Mouse (Mus musculus) midbrain, embryonic 11.5 days (tissue): ENCODE data around the gene Snf8. TPM values are rescaled to one million over a fixed set of nuclear protein-coding genes. Genes with fewer than 3 reads are reported as not detected.

ENCODE experiments used
- ATAC-seq: fragments of 200-750 bp; cut with Nextera tagmentation; 2 replicates; pipeline ENCODE4 v1.8.0; 2017; ENCODE audit warnings: moderate TSS enrichment, moderate library complexity; ENCODE audit not compliant: low FRiP score
- DNase-seq: peaks from one replicate; pipeline ENCODE4 v3.0.0; 2015; ENCODE audit warnings: low spot score; ENCODE audit errors: missing footprints
- H3K27ac ChIP-seq: fragments of 300-500 bp; sonication (generic); 2 replicates; pipeline ENCODE4 v1.5.1; 2014; ENCODE audit warnings: low read depth, low read length
- H3K27me3 ChIP-seq: fragments of 300-500 bp; sonication (generic); 2 replicates; pipeline ENCODE4 v1.6.1; 2014; ENCODE audit warnings: mild to moderate bottlenecking, low read length, moderate library complexity, mixed read lengths; ENCODE audit not compliant: control insufficient read depth, insufficient read depth
- H3K36me3 ChIP-seq: fragments of 300-500 bp; sonication (generic); 2 replicates; pipeline ENCODE4 v1.6.1; 2014; ENCODE audit warnings: mild to moderate bottlenecking, low read length, moderate library complexity, mixed read lengths; ENCODE audit not compliant: control insufficient read depth, insufficient read depth
- H3K4me1 ChIP-seq: fragments of 300-500 bp; sonication (generic); 2 replicates; pipeline ENCODE4 v1.6.1; 2014; ENCODE audit warnings: low read length; ENCODE audit not compliant: control insufficient read depth, insufficient read depth
- H3K4me2 ChIP-seq: fragments of 300-500 bp; sonication (generic); 2 replicates; pipeline ENCODE4 v1.6.1; 2014; ENCODE audit warnings: mild to moderate bottlenecking, moderate library complexity
- H3K4me3 ChIP-seq: fragments of 300-500 bp; sonication (generic); 2 replicates; pipeline ENCODE4 v1.5.1; 2014; ENCODE audit warnings: low read depth, low read length
- H3K9ac ChIP-seq: fragments of 300-500 bp; sonication (generic); 2 replicates; pipeline ENCODE4 v1.6.1; 2014; ENCODE audit warnings: low read length
- H3K9me3 ChIP-seq: fragments of 300-500 bp; sonication (generic); 2 replicates; pipeline ENCODE4 v1.6.1; 2016; ENCODE audit warnings: low read length; ENCODE audit not compliant: control insufficient read depth
- WGBS: fragments of 180-500 bp; shearing (Covaris S2); extraction: QIAGEN DNeasy Blood & Tissue Kit; methylation state at CpG from one replicate; pipeline ENCODE4 v1.1.7; 2014; 5-methylcytosine and 5-hydroxymethylcytosine counted together
- polyA plus RNA-seq: library from polyadenylated mRNA; unstranded; fragments of >200 nt; fragmentation: Nextera tagmentation; extraction: Ambion mirVana; gene quantifications from 2 replicates; pipeline ENCODE4 v1.2.1, GENCODE M21; 2014

Snf8 gene
- polyA plus RNA-seq: 36.7 and 43.0 TPM in 2 replicates

GRCm38 (mm10) chr11:96034596-96035052 is at the start of gene Snf8:
Gene Snf8 (plus strand): TSS chr11:96034885.
- Histone ChIP-seq H3K36me3 (no peaks in the 10 kb centered on the region; the same call in 1 of the 2 replicates), H3K9ac (peak within 1 kb of the TSS; percentile 76), H3K4me2 (peak within 1 kb of the TSS; percentile 90), H3K27ac (peak within 1 kb of the TSS; percentile 35; the same call in 1 of the 2 replicates), H3K27me3 (no peaks in the 10 kb centered on the region), H3K9me3 (no peaks in the 10 kb centered on the region), H3K4me3 (peak within 1 kb of the TSS; percentile 87), H3K4me1 (peaks cover 7% of the 10 kb centered on the region)
- ATAC-seq: peak; percentile 74
- peak; percentile 100 for DNase-seq
- under 1% methylated on average over 29 of the region's 29 CpGs for WGBS

GRCm38 (mm10) chr11:95987854-95988447 is 46.7 kb upstream of the Snf8 start:
- H3K36me3 ChIP-seq: peaks cover 4% of the 10 kb centered on the region
- no peaks in the 10 kb centered on the region for H3K27me3 ChIP-seq
- no peak overlapping the region for H3K4me2 ChIP-seq
- ATAC-seq (no peak), DNase-seq (no peak)
- peaks cover 45% of the 10 kb centered on the region for H3K4me1 ChIP-seq
- H3K9ac ChIP-seq: no peak overlapping the region
- H3K27ac ChIP-seq: no peak overlapping the region; the same call in 1 of the 2 replicates
- 84% methylated on average over 6 of the region's 6 CpGs for WGBS
- H3K4me3 ChIP-seq: no peak overlapping the region
- H3K9me3 ChIP-seq: no peaks in the 10 kb centered on the region

- Histone ChIP-seq H3K4me2 (no peak overlapping the region), H3K36me3 (peaks cover 4% of the 10 kb centered on the region), H3K4me1 (peaks cover 47% of the 10 kb centered on the region), H3K4me3 (no peak overlapping the region), H3K9me3 (no peaks in the 10 kb centered on the region), H3K27me3 (no peaks in the 10 kb centered on the region), H3K27ac (no peak overlapping the region; the same call in 1 of the 2 replicates), H3K9ac (no peak overlapping the region)
- ATAC-seq: no peak
- DNase-seq: no peak
- whole genome bisulfite sequencing: 76% methylated on average over 9 of the region's 9 CpGs
Measured at GRCm38 (mm10) chr11:95988533-95988932, 46.2 kb upstream of the Snf8 start.

- Histone ChIP-seq H3K9ac (peak overlapping the region; percentile 93), H3K27me3 (no peaks in the 10 kb centered on the region), H3K4me3 (peak overlapping the region; percentile 43), H3K4me1 (peaks cover 44% of the 10 kb centered on the region), H3K4me2 (peak overlapping the region; percentile 83), H3K27ac (peak overlapping the region; percentile 100), H3K36me3 (peaks cover 9% of the 10 kb centered on the region), H3K9me3 (peaks cover 7% of the 10 kb centered on the region)
- no peak for DNase-seq
- WGBS: 33% methylated on average over 8 of the region's 8 CpGs
- ATAC-seq: no peak
Measured at GRCm38 (mm10) chr11:95989864-95990263, 44.8 kb upstream of the Snf8 start.

GRCm38 (mm10) chr11:95990431-95990830 is 44.3 kb upstream of the Snf8 start:
- DNase-seq (peak; percentile 91), ATAC-seq (no peak)
- Histone ChIP-seq H3K27me3 (no peaks in the 10 kb centered on the region), H3K4me2 (peak overlapping the region; percentile 83), H3K4me1 (peaks cover 44% of the 10 kb centered on the region), H3K27ac (peak overlapping the region; percentile 100), H3K9me3 (peaks cover 7% of the 10 kb centered on the region), H3K36me3 (peaks cover 12% of the 10 kb centered on the region), H3K9ac (peak overlapping the region; percentile 93), H3K4me3 (peak overlapping the region; percentile 43)
- 15% methylated on average over 4 of the region's 4 CpGs for WGBS

- H3K9ac ChIP-seq: peak overlapping the region; percentile 93
- H3K27me3 ChIP-seq: no peaks in the 10 kb centered on the region
- peak overlapping the region; percentile 83 for H3K4me2 ChIP-seq
- peak overlapping the region; percentile 43 for H3K4me3 ChIP-seq
- DNase-seq: peak; percentile 98
- H3K9me3 ChIP-seq: peaks cover 7% of the 10 kb centered on the region
- H3K4me1 ChIP-seq: peaks cover 44% of the 10 kb centered on the region
- peak overlapping the region; percentile 100 for H3K27ac ChIP-seq
- H3K36me3 ChIP-seq: peaks cover 12% of the 10 kb centered on the region
- 2% methylated on average over 43 of the region's 49 CpGs for WGBS
- ATAC-seq: peak; percentile 93
Measured at GRCm38 (mm10) chr11:95990886-95991708, 43.6 kb upstream of the Snf8 start.

GRCm38 (mm10) chr11:95994151-95994550 is 40.5 kb upstream of the Snf8 start:
- WGBS: 92% methylated on average over 8 of the region's 8 CpGs
- peaks cover 39% of the 10 kb centered on the region for H3K4me1 ChIP-seq

GRCm38 (mm10) chr11:96003100-96003900 is 31.4 kb upstream of the Snf8 start:
- peaks cover 23% of the 10 kb centered on the region for H3K4me1 ChIP-seq

More at GRCm38 (mm10) chr11:95994151-95994550, 40.5 kb upstream of the Snf8 start:
- Histone ChIP-seq H3K4me3 (no peak overlapping the region), H3K4me2 (no peak overlapping the region), H3K27me3 (no peaks in the 10 kb centered on the region), H3K9ac (no peak overlapping the region), H3K9me3 (peaks cover 7% of the 10 kb centered on the region), H3K27ac (no peak overlapping the region), H3K36me3 (peaks cover 11% of the 10 kb centered on the region; the same call in 1 of the 2 replicates)
- ATAC-seq (no peak), DNase-seq (no peak)

More at GRCm38 (mm10) chr11:96003100-96003900, 31.4 kb upstream of the Snf8 start:
- no peak for ATAC-seq
- peak; percentile 93 for DNase-seq
- Histone ChIP-seq H3K36me3 (no peaks in the 10 kb centered on the region), H3K4me3 (peak overlapping the region; percentile 97), H3K4me2 (peak overlapping the region; percentile 72), H3K9ac (peak overlapping the region; percentile 100), H3K9me3 (no peaks in the 10 kb centered on the region), H3K27ac (peak overlapping the region; percentile 31), H3K27me3 (no peaks in the 10 kb centered on the region)
- 1% methylated on average over 12 of the region's 12 CpGs for WGBS
